Mouse (Mus musculus) ovary, postnatal 36 days (tissue): ENCODE results near the gene Gm21800.
"Not testable (repeated sequence)": the region's sequence is repeated elsewhere in the genome, so short reads cannot be mapped to it uniquely, and the experiment has no call there.

Experiments used
- DNase-seq: peaks from one replicate; pipeline ENCODE4 v3.0.0; 2022; ENCODE audit warnings: low spot score, mixed read lengths

Gene Gm21800

DNA sequence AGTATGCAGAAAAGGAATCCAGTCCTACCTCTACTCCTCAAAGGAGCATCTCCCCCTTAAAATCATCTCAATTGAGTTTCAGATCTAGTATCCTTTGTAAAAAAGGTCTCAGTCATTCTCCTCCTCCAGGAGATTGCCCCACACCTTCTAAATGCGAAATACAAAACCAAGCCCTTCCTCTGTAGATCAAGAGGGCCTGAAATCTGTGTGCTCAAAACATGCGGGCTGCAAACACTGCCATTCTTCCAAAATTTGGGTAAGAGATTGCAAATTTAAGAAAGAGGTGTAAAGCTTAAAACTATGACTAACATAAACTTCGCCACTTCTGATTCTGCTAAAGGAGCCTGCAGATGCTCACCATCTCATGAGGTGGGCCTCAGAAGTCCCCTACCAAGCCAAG is at the start of gene Gm21800:
Gene Gm21800 (plus strand): TSS at position 301 of the 400 bp plus-strand sequence.
- DNase-seq, result not testable (repeated sequence)
